Mouse (Mus musculus): Measurements from ENCODE around the gene Slc25a43. TPM values are rescaled to one million over a fixed set of nuclear protein-coding genes. Genes with fewer than 3 reads are reported as not detected.

The Slc25a43 gene
- polyA plus RNA-seq, 1 experiment from 2014 or later: 0.96 TPM

DNA sequence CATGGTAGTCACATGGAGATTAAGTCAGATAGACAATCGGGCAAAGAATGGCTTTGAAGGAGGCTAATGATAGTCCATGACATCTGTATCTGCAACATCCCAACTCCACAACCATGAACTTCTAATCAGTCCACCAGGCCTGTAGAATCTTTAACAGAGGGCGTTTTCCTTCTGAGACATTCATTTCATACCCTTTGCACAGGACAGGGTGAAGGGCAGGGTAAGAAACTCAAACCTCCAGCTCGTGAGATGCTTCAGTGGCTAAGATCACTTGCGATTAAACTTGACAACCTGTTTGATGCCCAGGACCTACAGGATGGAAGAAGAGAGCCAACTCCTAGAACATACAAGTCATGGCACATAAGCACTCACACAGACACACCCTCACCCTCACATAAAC, 71.6 kb downstream of the Slc25a43 start:
- Histone ChIP-seq H3K4me3 (replicated peaks; ENCODE audit: low read length) (no peak overlapping the region), H3K36me3 (replicated peaks; ENCODE audit: control insufficient read depth, insufficient read depth) (no peaks in the 10 kb centered on the region), H3K27ac (no peak overlapping the region), H3K4me2 (replicated peaks) (no peak overlapping the region), H3K4me1 (replicated peaks; ENCODE audit: control insufficient read depth, insufficient read depth, low read length) (0 out of 2 replicates have a peak, but pooled peaks cover 6% of the 10 kb centered on the region), H3K9me3 (ENCODE audit: control insufficient read depth, low read length) (no peaks in the 10 kb centered on the region), H3K9ac (no peak overlapping the region), H3K27me3 (ENCODE audit: control insufficient read depth, insufficient read depth, low read length) (no peaks in the 10 kb centered on the region)
- ATAC-seq (ENCODE audit: low FRiP score) (no peak), DNase-seq (ENCODE audit: low spot score) (no peak)
- 86% methylated on average over 4 of the region's 4 CpGs for WGBS

DNA sequence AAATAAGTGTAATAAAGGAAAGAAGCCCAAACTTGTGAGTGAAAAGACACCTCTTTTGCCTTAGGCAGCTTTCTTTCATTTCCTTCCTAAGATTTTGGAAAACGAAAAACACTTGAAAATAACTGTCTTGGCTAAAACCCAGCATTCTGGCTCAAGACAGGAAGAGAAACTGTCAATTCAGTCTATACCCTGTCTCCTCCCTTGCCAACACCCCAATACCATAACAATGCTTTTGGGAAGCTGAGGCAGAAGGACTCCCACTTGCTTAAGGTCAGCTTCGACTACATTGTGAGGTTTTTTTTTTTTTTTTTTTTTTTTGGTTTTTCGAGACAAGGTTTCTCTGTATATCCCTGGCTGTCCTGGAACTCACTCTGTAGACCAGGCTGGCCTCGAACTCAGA, 72.0 kb downstream of the Slc25a43 start:
- H3K4me3 ChIP-seq (replicated peaks; ENCODE audit: low read length): no peak overlapping the region
- 76% methylated on average over 2 of the region's 4 CpGs for WGBS
- no peak overlapping the region for H3K9ac ChIP-seq
- H3K36me3 ChIP-seq (replicated peaks; ENCODE audit: control insufficient read depth, insufficient read depth): no peaks in the 10 kb centered on the region
- ATAC-seq (ENCODE audit: low FRiP score) (no peak), DNase-seq (ENCODE audit: low spot score) (no peak)
- H3K27ac ChIP-seq: no peak overlapping the region
- no peaks in the 10 kb centered on the region for H3K9me3 ChIP-seq (ENCODE audit: control insufficient read depth, low read length)
- H3K4me2 ChIP-seq (replicated peaks): no peak overlapping the region
- no peaks in the 10 kb centered on the region for H3K27me3 ChIP-seq (ENCODE audit: control insufficient read depth, insufficient read depth, low read length)
- H3K4me1 ChIP-seq (replicated peaks; ENCODE audit: control insufficient read depth, insufficient read depth, low read length): 0 out of 2 replicates have a peak, but pooled peaks cover 6% of the 10 kb centered on the region

DNA sequence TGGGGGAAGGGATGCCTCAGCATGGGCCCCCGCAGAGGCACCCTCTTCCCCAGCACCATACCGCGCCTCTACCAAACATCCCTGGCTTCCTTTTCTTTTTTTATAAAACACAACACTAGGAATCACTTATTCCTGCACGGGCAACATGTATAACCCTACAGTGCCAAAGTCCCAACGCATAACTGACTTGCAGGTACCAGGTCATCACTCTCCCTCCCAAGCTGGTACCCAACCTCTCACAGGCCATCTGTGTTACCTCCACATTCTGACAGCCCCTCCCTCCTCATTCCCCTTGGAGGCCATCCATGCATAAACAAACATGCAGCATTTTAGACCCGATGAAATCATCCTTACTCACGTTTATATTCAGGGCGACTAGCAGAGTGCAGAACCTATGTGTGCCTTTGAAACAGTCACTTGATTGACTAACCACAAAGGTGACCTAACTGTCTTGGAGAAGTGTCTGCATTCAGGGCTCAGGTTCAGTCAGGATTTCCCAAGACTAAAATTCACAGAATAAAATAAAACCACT, 73.0 kb downstream of the Slc25a43 start:
- Histone ChIP-seq H3K4me2 (replicated peaks) (peak overlapping the region; percentile 46), H3K27ac (peak overlapping the region; percentile 85), H3K4me1 (replicated peaks; ENCODE audit: control insufficient read depth, insufficient read depth, low read length) (0 out of 2 replicates have a peak, but pooled peaks cover 6% of the 10 kb centered on the region), H3K27me3 (ENCODE audit: control insufficient read depth, insufficient read depth, low read length) (no peaks in the 10 kb centered on the region), H3K9ac (no peak overlapping the region), H3K4me3 (replicated peaks; ENCODE audit: low read length) (peak overlapping the region; percentile 14; the same call in 1 of the 2 replicates), H3K9me3 (ENCODE audit: control insufficient read depth, low read length) (no peaks in the 10 kb centered on the region), H3K36me3 (replicated peaks; ENCODE audit: control insufficient read depth, insufficient read depth) (no peaks in the 10 kb centered on the region)
- DNase-seq (ENCODE audit: low spot score): no peak
- 35% methylated on average over 8 of the region's 8 CpGs for WGBS
- no peak for ATAC-seq (ENCODE audit: low FRiP score)

DNA sequence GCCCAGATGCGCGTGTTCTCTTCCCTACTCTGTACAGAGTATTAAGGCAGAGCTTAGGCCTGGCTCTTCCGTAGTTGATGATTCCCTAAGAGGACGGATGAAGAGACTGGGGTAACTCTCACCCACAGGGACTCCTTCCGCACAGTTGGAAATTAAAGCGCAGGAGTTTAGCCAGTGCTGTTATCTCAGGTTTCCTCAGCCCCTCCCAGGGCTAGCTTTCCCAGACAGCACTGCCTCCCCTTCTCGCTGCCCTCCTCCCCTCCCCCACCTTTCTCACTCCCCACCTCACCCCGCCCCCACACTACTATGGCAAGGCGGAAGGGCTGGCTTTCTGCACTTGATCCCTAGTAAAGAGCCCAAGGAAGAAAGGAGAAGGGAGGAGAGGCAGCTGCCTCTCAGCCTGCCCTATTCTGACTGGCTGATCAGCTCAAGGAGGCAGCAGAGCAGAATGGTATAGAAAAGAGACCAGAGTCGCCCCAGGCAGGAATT, 73.5 kb downstream of the Slc25a43 start:
- H3K9ac ChIP-seq: peak overlapping the region; percentile 34; the same call in 1 of the 2 replicates
- WGBS: 12% methylated on average over 10 of the region's 10 CpGs
- ATAC-seq (ENCODE audit: low FRiP score): peak; percentile 87

DNA sequence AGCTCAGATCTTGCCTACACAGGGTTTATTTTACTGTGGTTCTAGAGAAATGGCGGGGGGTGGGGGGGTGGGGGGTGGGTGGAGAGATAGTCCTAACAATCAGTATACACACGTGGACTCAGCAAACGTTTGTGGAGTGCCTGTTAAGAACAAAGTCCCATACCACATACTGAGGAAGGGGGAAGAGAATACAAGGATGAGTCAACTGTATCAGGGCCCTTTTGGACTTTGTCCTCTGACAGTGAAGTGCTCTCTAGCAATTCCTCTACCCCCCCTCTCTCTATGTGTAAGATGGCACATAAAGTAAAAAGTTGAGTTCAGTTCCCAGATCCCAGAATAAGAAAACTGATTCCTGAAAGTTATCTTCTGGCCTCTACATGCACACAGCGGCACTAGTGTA, 76.1 kb downstream of the Slc25a43 start:
- no peak overlapping the region for H3K4me2 ChIP-seq (replicated peaks)
- no peak overlapping the region for H3K4me3 ChIP-seq (replicated peaks; ENCODE audit: low read length)
- DNase-seq (ENCODE audit: low spot score) (no peak), ATAC-seq (ENCODE audit: low FRiP score) (no peak)
- H3K36me3 ChIP-seq (replicated peaks; ENCODE audit: control insufficient read depth, insufficient read depth): no peaks in the 10 kb centered on the region
- no peaks in the 10 kb centered on the region for H3K27me3 ChIP-seq (ENCODE audit: control insufficient read depth, insufficient read depth, low read length)
- no peak overlapping the region for H3K9ac ChIP-seq
- H3K9me3 ChIP-seq (ENCODE audit: control insufficient read depth, low read length): no peaks in the 10 kb centered on the region
- 70% methylated on average over 4 of the region's 4 CpGs for WGBS
- H3K27ac ChIP-seq: no peak overlapping the region
- H3K4me1 ChIP-seq (replicated peaks; ENCODE audit: control insufficient read depth, insufficient read depth, low read length): 0 out of 2 replicates have a peak, but pooled peaks cover 6% of the 10 kb centered on the region

More for the DNA sequence above, 73.5 kb downstream of the Slc25a43 start:
- Histone ChIP-seq H3K27ac (peak overlapping the region; percentile 85), H3K4me2 (replicated peaks) (peak overlapping the region; percentile 46), H3K4me3 (replicated peaks; ENCODE audit: low read length) (peak overlapping the region; percentile 14), H3K36me3 (replicated peaks; ENCODE audit: control insufficient read depth, insufficient read depth) (no peaks in the 10 kb centered on the region), H3K27me3 (ENCODE audit: control insufficient read depth, insufficient read depth, low read length) (no peaks in the 10 kb centered on the region), H3K4me1 (replicated peaks; ENCODE audit: control insufficient read depth, insufficient read depth, low read length) (0 out of 2 replicates have a peak, but pooled peaks cover 6% of the 10 kb centered on the region), H3K9me3 (ENCODE audit: control insufficient read depth, low read length) (no peaks in the 10 kb centered on the region)
- DNase-seq (ENCODE audit: low spot score): peak; percentile 36

DNA sequence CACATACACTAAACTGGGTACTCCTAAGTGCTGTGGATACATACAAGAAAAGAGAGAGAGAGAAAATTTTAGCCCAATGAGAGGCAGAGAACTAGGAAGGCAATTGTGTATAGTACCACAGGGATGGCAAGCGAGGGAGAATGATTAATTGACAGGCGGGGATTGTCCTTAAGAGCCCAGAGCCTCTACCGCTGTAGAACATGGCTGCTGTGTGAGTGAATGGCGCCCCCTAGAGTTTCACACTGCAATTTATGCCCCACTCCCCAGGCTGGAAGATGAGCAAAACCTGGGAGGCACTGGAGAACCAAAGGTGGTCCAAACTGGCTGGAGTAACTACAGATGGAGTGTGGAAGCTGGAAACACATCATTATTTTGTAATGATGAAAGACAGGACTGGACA, 76.7 kb downstream of the Slc25a43 start:
- no peak overlapping the region for H3K9ac ChIP-seq
- H3K27ac ChIP-seq: no peak overlapping the region
- no peaks in the 10 kb centered on the region for H3K27me3 ChIP-seq (ENCODE audit: control insufficient read depth, insufficient read depth, low read length)
- WGBS: 16% methylated on average over 4 of the region's 4 CpGs
- no peaks in the 10 kb centered on the region for H3K9me3 ChIP-seq (ENCODE audit: control insufficient read depth, low read length)
- no peaks in the 10 kb centered on the region for H3K36me3 ChIP-seq (replicated peaks; ENCODE audit: control insufficient read depth, insufficient read depth)
- peak; percentile 64 for DNase-seq (ENCODE audit: low spot score)
- no peak overlapping the region for H3K4me2 ChIP-seq (replicated peaks)
- peak; percentile 56; the same call in 1 of the 2 replicates for ATAC-seq (ENCODE audit: low FRiP score)
- H3K4me3 ChIP-seq (replicated peaks; ENCODE audit: low read length): no peak overlapping the region
- H3K4me1 ChIP-seq (replicated peaks; ENCODE audit: control insufficient read depth, insufficient read depth, low read length): 0 out of 2 replicates have a peak, but pooled peaks cover 6% of the 10 kb centered on the region

DNA sequence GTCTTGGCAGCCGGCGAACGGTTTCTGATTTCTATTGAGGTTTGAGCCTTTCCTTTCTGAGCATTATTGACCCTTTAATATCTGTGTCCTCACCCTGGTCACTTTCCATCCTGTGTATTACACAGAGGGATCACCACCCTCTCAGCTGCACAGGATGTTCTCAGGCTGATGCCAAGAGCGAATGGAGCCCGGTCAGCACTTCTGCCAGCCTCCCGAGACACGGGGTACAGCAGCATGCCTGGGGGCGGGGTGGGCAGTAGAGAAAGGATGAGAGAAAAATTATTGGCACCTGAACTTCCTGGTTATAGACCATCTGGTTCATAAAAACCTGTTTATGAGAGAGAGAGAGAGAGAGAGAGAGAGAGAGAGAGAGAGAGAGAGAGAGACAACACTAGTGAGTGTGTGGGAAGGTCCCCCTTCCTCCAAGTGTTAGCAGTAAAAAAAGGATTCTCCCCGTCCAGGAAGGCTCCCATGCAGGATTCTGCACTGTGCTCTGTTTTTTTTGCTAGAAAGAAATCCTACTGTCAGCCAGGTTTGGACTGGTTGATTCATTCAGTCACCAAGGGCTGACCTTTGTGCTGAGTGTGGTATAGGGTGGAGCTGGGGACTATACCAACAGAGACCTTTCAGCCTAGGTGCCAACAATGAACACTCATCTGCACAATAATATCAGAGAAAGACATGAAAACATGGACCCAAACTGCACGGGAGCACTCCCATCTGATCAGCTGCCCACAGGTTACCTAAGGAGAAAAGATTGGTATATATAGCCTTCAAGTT, 80.7 kb downstream of the Slc25a43 start:
- H3K9me3 ChIP-seq (ENCODE audit: control insufficient read depth, low read length): no peaks in the 10 kb centered on the region
- no peak for ATAC-seq (ENCODE audit: low FRiP score)

DNA sequence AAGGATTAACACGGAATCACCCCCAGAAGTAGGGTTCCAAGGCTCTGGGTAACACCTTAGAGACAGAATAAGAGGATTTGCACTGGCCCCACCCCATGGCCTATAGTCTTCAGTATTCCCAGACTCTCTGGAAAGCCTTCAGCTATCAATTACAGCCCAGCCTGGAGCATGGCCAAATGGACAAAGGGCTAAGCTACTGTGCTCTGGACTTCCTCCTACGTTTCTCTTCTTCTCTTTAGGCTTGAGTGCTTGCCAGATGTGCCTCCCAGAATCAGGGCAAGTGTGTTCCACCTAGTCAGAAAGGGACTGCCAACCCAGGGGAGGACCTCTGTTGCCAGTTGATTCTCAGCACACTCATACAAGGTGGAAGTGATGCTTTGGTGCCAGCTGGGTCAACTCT, 81.6 kb downstream of the Slc25a43 start:
- no peak overlapping the region for H3K4me2 ChIP-seq (replicated peaks)
- H3K4me3 ChIP-seq (replicated peaks; ENCODE audit: low read length): no peak overlapping the region
- WGBS: 47% methylated on average over 2 of the region's 2 CpGs
- no peak overlapping the region for H3K27ac ChIP-seq
- H3K27me3 ChIP-seq (ENCODE audit: control insufficient read depth, insufficient read depth, low read length): no peaks in the 10 kb centered on the region
- ATAC-seq (ENCODE audit: low FRiP score) (no peak), DNase-seq (ENCODE audit: low spot score) (no peak)
- H3K4me1 ChIP-seq (replicated peaks; ENCODE audit: control insufficient read depth, insufficient read depth, low read length): no peaks in the 10 kb centered on the region
- H3K36me3 ChIP-seq (replicated peaks; ENCODE audit: control insufficient read depth, insufficient read depth): no peaks in the 10 kb centered on the region
- no peak overlapping the region for H3K9ac ChIP-seq
- no peaks in the 10 kb centered on the region for H3K9me3 ChIP-seq (ENCODE audit: control insufficient read depth, low read length)

More for the DNA sequence above, 80.7 kb downstream of the Slc25a43 start:
- H3K4me2 ChIP-seq (replicated peaks): no peak overlapping the region
- no peak overlapping the region for H3K4me3 ChIP-seq (replicated peaks; ENCODE audit: low read length)
- no peak for DNase-seq (ENCODE audit: low spot score)
- WGBS: 82% methylated on average over 10 of the region's 10 CpGs
- no peak overlapping the region for H3K9ac ChIP-seq
- no peaks in the 10 kb centered on the region for H3K4me1 ChIP-seq (replicated peaks; ENCODE audit: control insufficient read depth, insufficient read depth, low read length)
- no peaks in the 10 kb centered on the region for H3K36me3 ChIP-seq (replicated peaks; ENCODE audit: control insufficient read depth, insufficient read depth)
- no peak overlapping the region for H3K27ac ChIP-seq
- no peaks in the 10 kb centered on the region for H3K27me3 ChIP-seq (ENCODE audit: control insufficient read depth, insufficient read depth, low read length)

Data from hindbrain, embryonic 14.5 days (tissue).